Mouse (Mus musculus) embryo, embryonic 11.5 days (tissue): ENCODE data around the gene Dlx6.

ENCODE experiments used
- DNase-seq: peaks from one replicate; pipeline ENCODE4 v3.0.0-alpha.2; 2012; ENCODE audit warnings: low read depth, low spot score

Dlx6 gene

DNA sequence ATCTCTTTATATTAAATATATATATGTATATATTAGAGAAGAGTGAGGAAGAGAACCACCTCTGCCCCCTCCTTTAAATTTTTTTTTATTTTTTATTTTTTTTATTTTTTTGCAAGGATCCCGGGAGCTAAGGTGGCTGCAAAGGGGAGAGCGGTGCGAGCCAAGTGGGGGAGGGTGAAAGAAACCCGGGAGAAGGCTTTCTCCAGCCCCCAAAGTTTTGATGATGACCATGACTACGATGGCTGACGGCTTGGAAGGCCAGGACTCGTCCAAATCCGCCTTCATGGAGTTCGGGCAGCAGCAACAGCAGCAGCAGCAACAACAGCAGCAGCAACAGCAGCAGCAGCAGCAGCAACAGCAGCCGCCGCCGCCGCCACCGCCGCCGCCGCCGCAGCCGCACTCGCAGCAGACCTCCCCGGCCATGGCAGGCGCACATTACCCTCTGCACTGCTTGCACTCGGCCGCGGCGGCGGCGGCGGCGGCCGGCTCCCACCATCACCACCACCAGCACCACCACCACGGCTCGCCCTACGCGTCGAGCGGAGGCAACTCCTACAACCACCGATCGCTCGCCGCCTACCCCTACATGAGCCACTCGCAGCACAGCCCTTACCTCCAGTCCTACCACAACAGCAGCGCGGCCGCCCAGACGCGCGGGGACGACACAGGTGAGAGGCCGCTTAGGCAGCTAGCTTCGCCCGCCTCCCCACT is at the start of gene Dlx6:
TSS of gene Dlx6 (plus strand) at position 175 of the 711 bp plus-strand sequence.
- DNase-seq, result no peak

DNA sequence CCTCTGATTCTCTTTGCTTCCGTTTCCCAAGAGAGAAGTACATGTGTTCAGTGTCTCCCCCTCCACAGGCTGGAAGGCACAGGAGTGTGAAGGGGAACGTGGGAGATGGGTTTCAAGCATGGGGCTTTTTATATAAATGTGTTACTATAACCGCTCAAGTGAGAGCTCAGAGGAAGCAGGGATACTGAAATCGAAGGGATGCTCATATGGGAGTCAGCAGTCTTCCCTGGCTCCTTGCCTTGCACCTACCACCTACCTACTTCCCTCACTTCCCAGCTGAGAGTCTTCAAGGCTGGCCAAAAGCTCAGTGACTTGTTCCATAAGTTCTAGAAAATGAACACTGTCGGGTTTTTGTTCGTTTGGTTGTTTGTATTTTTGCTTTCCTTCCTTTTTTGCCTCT is 46.3 kb upstream of the Dlx6 start:
- no peak for DNase-seq

DNA sequence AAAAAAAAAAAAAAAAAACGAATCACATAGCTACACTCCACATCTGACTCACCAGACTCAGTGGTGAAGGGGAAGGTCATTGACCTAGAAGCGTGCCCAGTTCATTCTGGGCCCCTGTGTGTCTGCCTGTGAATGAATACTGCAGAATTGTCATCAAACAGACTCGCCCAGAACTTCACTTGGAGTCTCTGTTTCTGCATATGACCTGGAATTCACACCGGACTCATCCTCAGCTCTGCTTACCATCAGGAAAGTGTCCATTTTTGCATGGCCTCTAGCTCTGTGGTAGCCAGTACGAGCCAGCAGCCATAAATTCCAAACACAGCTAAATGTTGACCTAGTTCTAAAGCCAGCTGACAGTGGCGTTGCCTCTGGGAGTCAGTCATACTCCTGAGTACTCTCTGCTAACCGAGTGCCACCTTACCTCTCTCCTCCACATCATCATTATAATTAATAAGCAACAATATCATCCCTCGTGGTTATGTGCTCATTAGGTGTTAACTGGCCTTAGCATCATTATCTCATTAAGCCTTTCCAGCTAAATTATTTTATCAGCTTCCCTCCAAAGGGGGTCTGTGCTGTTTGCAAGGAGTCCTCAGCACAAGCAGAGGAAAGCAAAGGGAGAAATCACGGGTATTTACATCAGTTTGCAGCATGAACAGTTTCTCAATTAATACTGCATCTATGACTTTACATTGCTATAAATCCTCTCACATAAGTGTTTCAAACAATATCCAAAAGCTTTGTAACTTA is 44.9 kb upstream of the Dlx6 start:
- no peak for DNase-seq

DNA sequence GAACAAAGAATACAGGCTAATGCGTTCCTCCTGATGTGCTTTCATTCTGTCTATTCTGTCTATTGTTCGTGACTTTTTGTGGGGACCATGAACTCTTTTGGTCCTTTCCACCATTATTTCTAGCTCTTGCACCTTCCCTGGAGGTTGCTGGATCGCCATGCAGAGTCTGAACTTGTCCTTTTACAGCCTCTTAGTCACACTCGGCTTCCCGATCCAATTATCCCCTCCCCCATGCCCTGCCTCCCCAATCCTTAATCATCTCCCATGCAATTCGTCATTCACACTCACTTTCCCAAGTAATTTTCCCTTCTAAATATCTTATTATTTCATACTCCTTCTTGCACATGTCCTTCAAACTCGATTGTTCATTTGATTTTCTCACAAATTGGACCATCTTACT is 44.0 kb upstream of the Dlx6 start:
- DNase-seq, result no peak

DNA sequence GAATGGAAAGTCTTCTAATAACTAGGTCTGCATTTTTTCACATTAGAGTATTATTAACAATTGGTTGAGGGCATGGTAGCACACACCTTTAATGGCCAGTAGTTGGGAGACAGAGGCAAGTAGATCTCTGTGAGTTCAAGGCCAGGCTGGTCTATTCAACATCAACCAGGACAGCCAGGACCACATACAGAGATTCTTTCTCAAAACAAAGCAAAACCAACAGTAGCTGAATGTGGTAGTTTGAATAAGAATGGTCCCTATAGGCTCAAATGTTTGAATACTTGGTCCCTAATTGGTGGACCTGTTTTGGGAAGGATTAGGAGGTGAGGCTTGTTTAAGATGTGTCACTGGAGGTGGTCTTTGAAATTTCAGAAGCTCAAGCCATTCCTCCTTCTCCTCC is 37.8 kb upstream of the Dlx6 start:
- no peak for DNase-seq

DNA sequence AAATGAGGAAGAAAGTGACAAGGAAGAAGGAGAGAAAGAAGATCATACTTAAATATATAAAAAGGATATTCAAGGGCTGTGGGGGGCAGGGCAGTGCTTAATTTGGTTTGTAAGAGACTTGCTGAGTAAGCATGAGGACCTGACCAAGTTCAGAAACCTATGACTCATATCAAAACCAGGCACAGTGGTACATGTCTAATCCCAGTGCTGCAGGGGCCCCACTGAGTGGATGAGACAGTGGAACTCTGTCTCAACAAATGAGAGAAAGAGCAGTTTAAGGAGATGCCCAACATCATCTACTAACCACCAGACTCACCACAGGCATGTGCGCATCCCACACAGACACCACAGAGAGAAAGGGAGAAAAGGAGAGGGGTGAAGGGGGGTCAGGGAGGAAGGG is 36.3 kb upstream of the Dlx6 start:
- no peak for DNase-seq

DNA sequence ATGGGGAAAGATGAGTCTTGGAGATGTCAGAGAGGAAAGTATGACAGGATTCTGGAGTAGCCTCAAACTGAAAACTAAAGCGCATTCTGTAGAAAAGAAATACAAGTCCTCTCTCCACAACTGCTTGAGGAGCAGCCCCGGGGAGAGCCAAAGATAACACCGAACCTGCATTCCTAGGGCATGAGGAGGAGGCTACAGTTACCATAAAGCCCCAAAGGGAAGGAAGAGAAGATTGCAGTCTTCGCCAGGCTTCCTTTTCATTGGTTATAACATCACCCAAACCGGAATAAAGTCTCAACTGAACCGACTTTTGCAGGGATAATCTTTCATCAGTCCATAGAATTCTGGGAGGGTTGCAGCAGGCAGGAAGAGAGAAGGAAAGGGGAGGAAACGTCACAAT is 32.7 kb upstream of the Dlx6 start:
- DNase-seq, result no peak

DNA sequence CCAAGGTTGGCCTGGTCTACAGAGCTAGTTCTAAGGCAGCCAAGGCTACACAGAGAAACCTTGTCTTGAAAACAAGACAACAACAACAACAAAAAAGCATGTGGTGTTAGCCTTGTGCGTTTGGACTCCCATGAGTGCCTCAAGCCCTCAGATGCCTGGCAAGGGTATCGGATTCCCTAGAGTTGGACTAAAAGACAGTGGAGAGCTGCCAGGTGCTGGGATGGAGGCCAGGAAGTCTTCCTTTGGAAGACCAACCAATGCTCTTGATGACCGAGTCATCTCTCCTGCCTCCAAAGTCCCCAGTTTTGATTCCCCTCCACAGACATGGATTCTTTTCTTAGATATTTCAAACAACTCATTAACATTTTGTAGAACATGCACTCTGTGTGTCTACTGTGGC is 29.8 kb upstream of the Dlx6 start:
- DNase-seq, result no peak

DNA sequence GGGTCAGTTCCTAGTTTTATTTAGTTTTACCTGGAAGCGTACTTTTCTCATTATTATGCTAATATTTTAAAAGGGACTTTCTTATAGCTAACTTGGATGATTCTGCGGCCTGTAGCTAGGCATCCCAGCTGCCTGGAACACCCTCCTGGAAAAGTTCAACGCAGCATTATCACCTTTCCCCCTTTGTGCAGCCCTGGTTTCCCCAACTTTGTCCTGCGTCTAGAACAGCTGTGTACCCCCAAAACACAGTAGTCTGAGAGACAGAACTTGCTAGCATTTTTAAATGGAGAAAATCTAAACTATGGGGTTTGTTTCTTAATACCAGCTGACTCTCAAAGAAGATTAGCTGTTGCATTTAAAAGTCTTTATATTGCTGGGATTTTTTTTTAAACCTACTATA is 14.6 kb upstream of the Dlx6 start:
- DNase-seq, result no peak

DNA sequence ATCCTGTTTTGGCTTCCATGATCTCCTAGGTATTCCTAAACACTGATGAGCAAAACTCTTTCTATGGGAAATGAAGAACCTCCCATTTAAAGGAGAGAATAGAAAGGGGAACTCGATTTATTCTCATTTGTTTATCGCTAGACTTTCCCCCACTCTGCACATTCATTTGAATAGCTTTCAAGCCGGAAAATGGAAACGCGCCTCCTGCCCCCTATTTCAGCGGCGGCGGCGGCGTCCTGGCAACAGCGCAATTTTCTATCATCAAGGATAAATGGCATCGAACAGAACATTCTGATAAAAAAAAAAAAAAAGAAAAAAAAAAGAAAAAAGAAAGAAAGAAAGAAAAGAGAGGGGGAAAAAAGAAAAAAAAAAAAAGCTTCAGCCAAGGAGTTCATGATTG is 13.4 kb upstream of the Dlx6 start:
- no peak for DNase-seq

DNA sequence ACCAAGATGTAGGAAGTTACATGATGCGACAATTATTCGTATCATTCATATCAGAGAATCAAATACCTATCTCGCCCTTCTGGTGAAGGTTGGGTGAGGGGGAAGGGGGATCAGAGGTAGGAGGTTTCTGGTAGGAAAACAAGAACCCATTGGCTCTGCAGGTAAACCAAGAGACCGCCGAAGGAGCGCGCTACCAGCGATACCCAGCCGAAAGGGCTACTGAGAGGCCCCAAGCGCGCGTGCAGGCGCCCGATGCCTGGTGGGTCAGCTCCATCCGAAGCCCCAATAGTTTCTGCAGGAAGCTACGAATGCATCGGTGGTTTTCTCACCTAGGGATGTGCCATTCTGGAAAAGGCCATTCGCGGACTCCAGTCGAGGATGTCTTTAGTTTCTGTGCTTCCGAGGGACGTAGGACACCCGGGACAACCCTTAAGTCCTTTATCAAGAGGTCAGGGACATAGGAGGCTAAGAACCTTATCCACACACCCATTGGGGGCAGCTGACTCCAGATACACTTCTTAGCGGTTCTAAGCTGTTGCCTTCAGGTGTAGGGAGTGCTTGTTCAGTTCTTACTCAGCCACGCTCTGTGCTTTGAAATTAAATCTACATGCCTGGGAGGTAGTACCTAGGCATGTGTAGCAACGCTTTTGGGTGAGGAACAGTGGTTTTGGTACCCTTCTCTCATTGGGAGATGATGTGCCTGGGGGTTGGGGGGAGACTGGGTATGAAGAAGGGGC is 12.6 kb upstream of the Dlx6 start:
- no peak for DNase-seq

DNA sequence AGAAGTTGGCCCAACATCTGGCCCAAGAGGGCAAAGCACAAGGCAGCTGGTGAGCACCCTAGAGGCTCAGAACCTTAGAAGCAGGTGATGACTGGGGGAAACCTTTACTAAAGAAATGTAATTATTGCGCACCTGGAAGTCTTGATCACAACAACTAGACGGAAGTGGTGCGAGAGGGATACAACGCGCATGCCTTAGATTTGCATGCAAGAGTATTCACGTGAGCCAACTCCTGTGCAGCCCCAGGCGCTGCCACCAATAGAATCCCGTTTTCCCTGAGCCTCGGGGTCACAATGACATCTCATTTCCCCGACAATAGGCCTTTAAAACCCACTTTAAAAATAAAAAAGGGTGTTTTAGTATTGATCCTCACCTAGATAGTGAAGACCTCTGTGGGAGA is 12.0 kb upstream of the Dlx6 start:
- DNase-seq, result no peak

DNA sequence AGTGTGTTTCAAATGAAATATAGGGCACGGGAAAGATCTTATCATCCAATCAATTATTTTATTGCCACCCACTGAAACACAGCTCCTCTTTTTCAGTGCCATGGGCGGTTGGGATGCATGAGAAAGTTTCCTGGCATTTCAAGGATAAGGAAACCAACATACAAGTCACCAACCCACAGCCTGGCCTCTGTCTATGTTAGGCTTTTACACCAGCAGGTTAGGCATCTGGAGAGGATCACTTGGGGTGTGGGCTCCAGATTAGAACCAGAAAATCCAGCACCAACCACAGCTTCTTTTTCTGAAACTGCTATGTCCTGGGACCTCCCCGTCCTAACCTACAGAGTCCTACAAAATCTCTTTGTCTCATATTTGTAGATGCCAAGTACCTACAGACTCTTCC is 10.2 kb upstream of the Dlx6 start:
- no peak for DNase-seq

DNA sequence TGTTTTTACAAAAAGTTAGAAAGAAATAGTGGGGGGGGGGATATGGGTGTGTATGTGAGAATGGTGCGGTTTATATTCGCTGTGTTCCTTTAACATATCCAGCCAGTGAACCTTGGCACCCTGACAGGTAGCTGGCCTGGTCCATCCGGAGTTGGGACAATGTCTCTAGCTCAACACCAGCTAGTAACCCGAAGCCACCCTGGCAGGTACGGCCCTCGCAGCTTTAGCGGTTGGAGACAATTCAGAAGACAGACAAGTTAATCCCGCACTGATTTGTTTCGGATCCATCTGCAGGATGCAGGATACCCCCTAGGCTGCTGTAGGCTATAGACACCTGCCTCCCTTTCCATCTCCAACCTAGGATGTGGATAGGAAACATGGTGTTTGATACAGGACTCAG is 9.0 kb upstream of the Dlx6 start:
- no peak for DNase-seq

DNA sequence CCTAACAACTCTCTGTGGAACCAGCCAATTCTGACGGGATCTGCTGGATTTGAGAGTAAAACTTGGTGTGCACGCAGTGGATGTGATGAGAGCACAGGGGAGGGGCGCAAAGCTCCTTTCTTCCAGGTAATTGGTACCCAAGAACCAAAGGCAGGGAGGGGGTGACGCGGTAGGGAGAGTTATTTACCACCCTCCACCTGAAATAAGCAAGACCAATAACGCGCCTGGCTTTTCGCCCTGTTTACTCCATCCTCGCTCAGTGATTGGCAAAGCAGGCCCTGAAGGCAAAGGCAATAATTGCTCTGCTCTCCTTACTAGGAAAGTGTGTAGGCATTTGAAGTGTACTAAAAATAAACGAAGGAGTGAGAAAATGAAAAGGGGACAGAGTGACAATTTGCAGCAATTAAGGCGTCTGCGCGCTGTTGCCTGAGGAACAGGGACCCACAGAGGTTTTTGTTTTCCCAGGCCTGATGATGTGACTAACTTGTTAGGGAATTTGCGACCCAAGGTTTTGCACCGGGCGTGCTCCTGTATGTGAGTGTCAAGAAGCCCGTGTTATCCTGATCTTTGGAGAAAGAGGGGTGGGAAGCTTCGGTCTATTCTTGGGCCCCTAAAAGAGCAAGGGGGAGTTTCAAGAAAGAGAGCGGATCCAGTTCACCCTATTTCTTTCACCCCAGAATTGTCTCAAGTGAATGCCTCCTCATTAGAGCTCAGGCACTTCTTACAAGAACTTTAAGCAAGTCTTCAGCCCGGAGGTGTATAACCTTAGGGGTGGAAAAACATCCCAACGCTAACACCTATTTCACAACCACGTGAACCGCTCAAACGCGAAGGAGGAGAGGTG is 8.0 kb upstream of the Dlx6 start:
- DNase-seq, result no peak

DNA sequence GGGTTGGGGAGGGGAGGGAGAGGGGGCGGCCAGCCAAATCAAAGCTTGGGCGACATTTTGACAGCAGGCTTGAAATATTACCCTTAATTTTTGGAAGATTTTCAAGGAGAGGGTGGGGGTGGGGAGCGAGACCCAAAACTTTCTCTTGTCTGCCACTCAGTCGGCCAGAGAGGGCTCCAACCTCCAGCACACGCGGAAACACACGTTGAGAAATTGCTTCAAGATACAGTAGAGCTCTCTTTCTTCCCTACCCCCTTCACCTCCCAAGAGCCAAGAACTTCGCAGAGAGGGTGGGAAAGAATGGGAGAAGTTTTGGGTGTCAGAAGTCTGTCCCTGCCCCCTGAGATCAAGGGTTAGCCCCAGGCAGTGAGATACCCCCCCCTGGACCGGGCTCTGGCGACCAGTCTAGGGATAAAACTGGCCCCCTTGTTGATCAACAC is 7.4 kb upstream of the Dlx6 start:
- no peak for DNase-seq

DNA sequence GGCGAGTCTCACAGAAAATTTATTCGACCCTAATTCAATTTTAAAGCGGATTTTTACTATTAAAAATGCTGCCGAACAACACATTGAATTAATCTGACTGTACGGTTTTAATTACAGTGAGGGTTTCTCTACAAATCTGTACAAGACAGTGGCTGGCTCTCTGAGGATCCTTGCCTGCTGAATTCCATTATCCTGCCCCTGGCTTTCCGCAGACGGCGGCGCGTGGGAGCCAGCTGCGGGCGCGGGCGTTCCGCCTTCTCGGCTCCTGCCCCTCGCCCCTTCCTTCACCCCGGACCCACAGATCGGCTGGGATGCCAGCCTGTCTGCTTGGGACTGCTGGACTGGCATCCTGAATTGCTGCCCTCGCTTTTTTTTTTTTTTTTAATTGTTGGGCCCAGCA is 6.8 kb upstream of the Dlx6 start:
- DNase-seq, result no peak

DNA sequence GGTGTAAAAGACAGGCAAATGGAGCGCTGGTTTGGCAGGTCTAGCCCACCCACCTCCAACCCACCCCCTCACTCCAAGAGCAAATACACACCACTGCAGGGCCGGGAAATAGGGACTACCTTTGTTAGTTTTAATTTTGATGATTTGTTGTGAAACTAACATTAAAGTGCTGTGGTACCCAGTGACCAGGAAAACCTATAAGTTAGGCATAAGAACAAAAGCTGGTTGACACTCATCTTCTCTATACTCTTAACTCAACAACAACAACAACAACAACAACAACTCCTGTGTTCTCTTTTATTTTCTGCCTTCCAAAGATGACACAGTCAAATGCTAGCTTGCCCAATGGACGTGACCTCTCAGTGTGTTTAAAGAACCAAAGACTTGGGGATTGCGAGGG is 6.3 kb upstream of the Dlx6 start:
- DNase-seq, result no peak

DNA sequence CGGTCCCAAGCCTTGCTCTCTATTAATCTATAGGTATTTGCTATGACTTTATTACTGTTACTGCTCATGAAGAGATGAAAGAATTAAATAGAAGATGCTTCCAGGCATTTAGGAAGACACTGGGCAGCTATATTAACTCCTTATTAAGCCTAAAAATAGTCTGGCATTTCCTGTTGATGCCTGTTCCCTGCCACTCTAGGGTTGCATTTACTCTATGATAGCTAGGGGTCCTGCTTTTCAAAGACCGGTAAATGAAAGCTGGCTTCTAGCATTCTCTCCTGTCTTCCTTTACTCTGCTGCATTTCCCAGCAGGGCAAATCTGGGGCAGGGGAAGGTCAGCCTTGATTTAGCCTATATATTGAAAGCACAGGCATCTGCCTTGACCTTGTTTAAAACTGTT is 5.4 kb upstream of the Dlx6 start:
- DNase-seq, result no peak

DNA sequence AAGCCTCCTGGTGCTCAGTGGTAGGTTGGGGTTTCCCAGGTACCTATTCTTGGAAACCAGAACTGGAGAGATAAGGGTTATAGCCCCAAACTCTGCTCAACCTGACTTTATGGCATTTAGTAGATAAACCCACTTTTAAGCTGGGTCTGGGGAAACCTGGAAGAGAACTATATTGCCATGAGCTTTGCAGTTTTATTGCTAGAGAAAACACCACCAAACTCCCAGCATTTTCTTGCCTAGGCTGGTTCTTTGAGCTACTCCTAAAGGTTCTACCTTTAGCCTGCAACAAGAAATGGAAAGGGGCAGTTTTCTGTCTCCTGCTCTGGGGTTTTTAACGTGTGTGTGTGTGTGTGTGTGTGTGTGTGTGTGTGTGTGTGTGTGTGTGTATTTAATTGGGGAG is 4.6 kb upstream of the Dlx6 start:
- no peak for DNase-seq

DNA sequence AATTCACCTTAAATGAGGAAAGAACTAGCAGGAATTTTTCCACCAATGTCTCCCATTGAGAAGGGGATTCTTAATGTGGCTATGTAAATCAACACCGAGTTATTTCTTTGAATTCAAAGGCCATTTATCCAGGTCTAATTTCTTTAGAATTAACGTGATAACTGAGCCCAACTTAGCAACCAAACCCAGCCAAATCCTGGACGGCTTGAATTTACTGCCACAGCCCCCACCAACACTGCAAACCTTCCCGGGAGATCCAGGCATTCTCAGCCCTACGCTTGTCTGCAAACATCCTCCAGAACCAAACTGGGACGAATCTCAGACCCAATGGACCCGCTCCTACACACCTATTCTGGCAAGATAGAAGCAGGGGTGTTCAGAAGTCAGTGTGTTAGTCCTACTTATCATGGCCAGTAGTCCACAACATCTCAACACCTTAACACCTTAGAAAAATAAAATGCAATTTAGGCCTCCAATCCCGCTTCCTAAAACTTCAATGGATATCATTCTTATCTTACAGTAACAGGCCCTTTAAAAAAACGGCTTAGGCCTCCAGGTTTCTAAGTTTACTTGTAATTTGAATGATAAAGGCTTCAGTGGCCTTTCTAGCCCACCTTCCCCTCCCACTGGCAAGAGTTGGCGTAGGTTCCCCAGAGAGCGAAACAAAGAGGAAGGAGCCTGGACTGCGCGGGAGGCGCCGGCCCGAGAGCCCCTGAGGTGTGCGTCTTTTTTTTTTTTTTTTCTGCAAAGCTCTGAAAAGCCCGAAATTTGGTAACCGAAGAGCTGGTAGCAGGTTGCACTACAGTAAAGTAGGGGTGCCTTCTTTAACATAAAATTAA is 3.8 kb upstream of the Dlx6 start:
- DNase-seq, result no peak
